Comparison of ENCODE assay signal across 8 mouse cellular contexts in genomic region chr15:83149196-83150072, GRCm38 (mm10). TPM values are rescaled to one million over a fixed set of nuclear protein-coding genes. Genes with fewer than 3 reads are reported as not detected.
DNase-seq lines count a peak whose midpoint lies in the region; ATAC-seq lines count a peak whose summit lies in the region.

Gene Poldip3 (minus strand): TSS chr15:83149384.

- ATAC-seq in inflammation-experienced regulatory T-cells, adult 6 months = peak; percentile 81
- peak; percentile 91 for ATAC-seq in megakaryocyte-erythroid progenitor cell, adult 5-6 weeks (replicated peaks; ENCODE audit: low FRiP score, low TSS enrichment, poor library complexity, severe bottlenecking)

- peak; percentile 97 for DNase-seq in adipocyte (ENCODE audit: low spot score)
- DNase-seq in embryo, embryonic 10 days (ENCODE audit: low spot score) = peak; percentile 99
- DNase-seq in gastrocnemius, postnatal 14 days = peak; percentile 97
- peak; percentile 98 for DNase-seq in left cerebral cortex, postnatal 10 days (ENCODE audit: extremely low spot score in 1 of 2, low spot score in 2 of 2)
- peak; percentile 97 for DNase-seq in right cerebral cortex, postnatal 25 days
- peak; percentile 96 to 98 for DNase-seq in urinary bladder, postnatal 4 days (ENCODE audit: low spot score in 2 of 2)

- intact Hi-C loops in gastrocnemius, postnatal 14 days (cut with DNase I; ENCODE audit: low total_unique reads) = no loop called here
- intact Hi-C loops in left cerebral cortex, postnatal 10 days (cut with DNase I) = no loop called here

RNA-seq across cellular contexts. Expression of gene Poldip3, which starts in this region (rescaled TPM):
- 10 to 100 TPM; 25.8 to 26.5 TPM for total RNA-seq in gastrocnemius, postnatal 14 days (2021)
- polyA plus RNA-seq in inflammation-experienced regulatory T-cells, adult 6 months (2017; shearing (Covaris generic)) = 100 to 1,000 TPM; 162 to 203 (median 174) TPM
- 10 to 100 TPM; 85.9 to 86.5 TPM for total RNA-seq in left cerebral cortex, postnatal 10 days (2021)
- total RNA-seq in megakaryocyte-erythroid progenitor cell, adult 5-6 weeks (2014; fragmentation: Nextera tagmentation) = 59.0 and 76.4 TPM in 2 replicates
- total RNA-seq in megakaryocyte-erythroid progenitor cell, adult 5-6 weeks (2017) = 65.4 and 92.3 TPM in 2 replicates

Comparison
In these comparisons a context has a peak if more than half of its experiments do, and no peak if none do; other contexts are left out.
1. Peak in every context shown above with its lines: DNase-seq and ATAC-seq.